Mouse (Mus musculus): ENCODE results near the gene Atg9a. TPM values are rescaled to one million over a fixed set of nuclear protein-coding genes. Genes with fewer than 3 reads are reported as not detected.

Gene Atg9a
- polyA plus RNA-seq, 1 experiment from 2014 or later: 51.3 TPM

GRCm38 (mm10) chr1:75218227-75219001, 26.4 kb upstream of the Atg9a start:
- Histone ChIP-seq H3K4me1 (ENCODE audit: control insufficient read depth, insufficient read depth, low read length) (peaks cover 10% of the 10 kb centered on the region; the same call in 1 of the 2 replicates), H3K27ac (ENCODE audit: low read depth, low read length) (no peak overlapping the region), H3K27me3 (ENCODE audit: control insufficient read depth, insufficient read depth, low read length) (peaks cover 35% of the 10 kb centered on the region), H3K36me3 (ENCODE audit: control insufficient read depth, insufficient read depth, low read length) (peaks cover 16% of the 10 kb centered on the region), H3K9ac (replicated peaks; ENCODE audit: low read depth, low read length) (peak overlapping the region; percentile 28; the same call in 1 of the 2 replicates), H3K4me2 (ENCODE audit: low read depth, low read length) (peak overlapping the region; percentile 78), H3K4me3 (ENCODE audit: low read depth, low read length) (peak overlapping the region; percentile 44), H3K9me3 (ENCODE audit: control insufficient read depth, low read length) (no peaks in the 10 kb centered on the region)
- WGBS: 2% methylated on average over 38 of the region's 38 CpGs
- ATAC-seq (ENCODE audit: low read depth): peak; percentile 72; the same call in 1 of the 2 replicates

GRCm38 (mm10) chr1:75217893-75218226, 25.9 kb upstream of the Atg9a start:
- no peaks in the 10 kb centered on the region for H3K9me3 ChIP-seq (ENCODE audit: control insufficient read depth, low read length)
- peaks cover 32% of the 10 kb centered on the region for H3K27me3 ChIP-seq (ENCODE audit: control insufficient read depth, insufficient read depth, low read length)
- ATAC-seq (ENCODE audit: low read depth): no peak
- peak overlapping the region; percentile 78; the same call in 1 of the 2 replicates for H3K4me2 ChIP-seq (ENCODE audit: low read depth, low read length)
- no peak overlapping the region for H3K4me3 ChIP-seq (ENCODE audit: low read depth, low read length)
- no peak overlapping the region for H3K9ac ChIP-seq (replicated peaks; ENCODE audit: low read depth, low read length)
- 3% methylated on average over 6 of the region's 6 CpGs for WGBS
- peaks cover 18% of the 10 kb centered on the region for H3K36me3 ChIP-seq (ENCODE audit: control insufficient read depth, insufficient read depth, low read length)
- no peak overlapping the region for H3K27ac ChIP-seq (ENCODE audit: low read depth, low read length)
- peaks cover 10% of the 10 kb centered on the region; the same call in 1 of the 2 replicates for H3K4me1 ChIP-seq (ENCODE audit: control insufficient read depth, insufficient read depth, low read length)

GRCm38 (mm10) chr1:75216797-75217585, 25.0 kb upstream of the Atg9a start:
- H3K4me3 ChIP-seq (ENCODE audit: low read depth, low read length): no peak overlapping the region
- no peaks in the 10 kb centered on the region for H3K9me3 ChIP-seq (ENCODE audit: control insufficient read depth, low read length)
- no peak overlapping the region for H3K27ac ChIP-seq (ENCODE audit: low read depth, low read length)
- WGBS: 80% methylated on average over 13 of the region's 13 CpGs
- H3K9ac ChIP-seq (replicated peaks; ENCODE audit: low read depth, low read length): no peak overlapping the region
- no peak overlapping the region for H3K4me2 ChIP-seq (ENCODE audit: low read depth, low read length)
- H3K4me1 ChIP-seq (ENCODE audit: control insufficient read depth, insufficient read depth, low read length): peaks cover 12% of the 10 kb centered on the region
- peaks cover 18% of the 10 kb centered on the region for H3K36me3 ChIP-seq (ENCODE audit: control insufficient read depth, insufficient read depth, low read length)
- no peak for ATAC-seq (ENCODE audit: low read depth)
- peaks cover 32% of the 10 kb centered on the region for H3K27me3 ChIP-seq (ENCODE audit: control insufficient read depth, insufficient read depth, low read length)

- H3K36me3 ChIP-seq (ENCODE audit: control insufficient read depth, insufficient read depth, low read length): peaks cover 18% of the 10 kb centered on the region
- ATAC-seq (ENCODE audit: low read depth): no peak
- peaks cover 26% of the 10 kb centered on the region for H3K27me3 ChIP-seq (ENCODE audit: control insufficient read depth, insufficient read depth, low read length)
- WGBS: 93% methylated on average over 9 of the region's 9 CpGs
- H3K9ac ChIP-seq (replicated peaks; ENCODE audit: low read depth, low read length): no peak overlapping the region
- no peak overlapping the region for H3K27ac ChIP-seq (ENCODE audit: low read depth, low read length)
- no peak overlapping the region for H3K4me2 ChIP-seq (ENCODE audit: low read depth, low read length)
- peaks cover 20% of the 10 kb centered on the region for H3K4me1 ChIP-seq (ENCODE audit: control insufficient read depth, insufficient read depth, low read length)
- no peaks in the 10 kb centered on the region for H3K9me3 ChIP-seq (ENCODE audit: control insufficient read depth, low read length)
- no peak overlapping the region for H3K4me3 ChIP-seq (ENCODE audit: low read depth, low read length)
Measured at GRCm38 (mm10) chr1:75215785-75216184, 23.8 kb upstream of the Atg9a start.

- H3K4me3 ChIP-seq (ENCODE audit: low read depth, low read length): no peak overlapping the region
- peaks cover 19% of the 10 kb centered on the region for H3K27me3 ChIP-seq (ENCODE audit: control insufficient read depth, insufficient read depth, low read length)
- no peak overlapping the region for H3K9ac ChIP-seq (replicated peaks; ENCODE audit: low read depth, low read length)
- peaks cover 18% of the 10 kb centered on the region for H3K36me3 ChIP-seq (ENCODE audit: control insufficient read depth, insufficient read depth, low read length)
- 72% methylated on average over 5 of the region's 5 CpGs for WGBS
- H3K9me3 ChIP-seq (ENCODE audit: control insufficient read depth, low read length): no peaks in the 10 kb centered on the region
- H3K4me2 ChIP-seq (ENCODE audit: low read depth, low read length): no peak overlapping the region
- no peak overlapping the region for H3K27ac ChIP-seq (ENCODE audit: low read depth, low read length)
- no peak for ATAC-seq (ENCODE audit: low read depth)
- H3K4me1 ChIP-seq (ENCODE audit: control insufficient read depth, insufficient read depth, low read length): peaks cover 25% of the 10 kb centered on the region
Measured at GRCm38 (mm10) chr1:75214886-75215285, 22.9 kb upstream of the Atg9a start.

GRCm38 (mm10) chr1:75214442-75214841, 22.4 kb upstream of the Atg9a start:
- Histone ChIP-seq H3K4me1 (ENCODE audit: control insufficient read depth, insufficient read depth, low read length) (peaks cover 25% of the 10 kb centered on the region), H3K27ac (ENCODE audit: low read depth, low read length) (no peak overlapping the region)
- WGBS: 74% methylated on average over 2 of the region's 2 CpGs

GRCm38 (mm10) chr1:75213096-75213495, 21.1 kb upstream of the Atg9a start:
- Histone ChIP-seq H3K4me2 (ENCODE audit: low read depth, low read length) (no peak overlapping the region), H3K4me3 (ENCODE audit: low read depth, low read length) (no peak overlapping the region)
- 90% methylated on average over 7 of the region's 7 CpGs for WGBS

More at GRCm38 (mm10) chr1:75214442-75214841, 22.4 kb upstream of the Atg9a start:
- Histone ChIP-seq H3K4me3 (ENCODE audit: low read depth, low read length) (no peak overlapping the region), H3K36me3 (ENCODE audit: control insufficient read depth, insufficient read depth, low read length) (peaks cover 18% of the 10 kb centered on the region), H3K9ac (replicated peaks; ENCODE audit: low read depth, low read length) (no peak overlapping the region), H3K27me3 (ENCODE audit: control insufficient read depth, insufficient read depth, low read length) (peaks cover 18% of the 10 kb centered on the region), H3K4me2 (ENCODE audit: low read depth, low read length) (no peak overlapping the region), H3K9me3 (ENCODE audit: control insufficient read depth, low read length) (no peaks in the 10 kb centered on the region)
- no peak for ATAC-seq (ENCODE audit: low read depth)

GRCm38 (mm10) chr1:75212542-75212941, 20.5 kb upstream of the Atg9a start:
- Histone ChIP-seq H3K27me3 (ENCODE audit: control insufficient read depth, insufficient read depth, low read length) (peaks cover 8% of the 10 kb centered on the region), H3K4me2 (ENCODE audit: low read depth, low read length) (no peak overlapping the region), H3K9me3 (ENCODE audit: control insufficient read depth, low read length) (no peaks in the 10 kb centered on the region), H3K4me3 (ENCODE audit: low read depth, low read length) (no peak overlapping the region), H3K4me1 (ENCODE audit: control insufficient read depth, insufficient read depth, low read length) (peaks cover 17% of the 10 kb centered on the region; the same call in 1 of the 2 replicates), H3K36me3 (ENCODE audit: control insufficient read depth, insufficient read depth, low read length) (peaks cover 18% of the 10 kb centered on the region), H3K9ac (replicated peaks; ENCODE audit: low read depth, low read length) (no peak overlapping the region), H3K27ac (ENCODE audit: low read depth, low read length) (no peak overlapping the region)
- no peak for ATAC-seq (ENCODE audit: low read depth)
- WGBS: 81% methylated on average over 4 of the region's 4 CpGs

More at GRCm38 (mm10) chr1:75213096-75213495, 21.1 kb upstream of the Atg9a start:
- peaks cover 8% of the 10 kb centered on the region for H3K27me3 ChIP-seq (ENCODE audit: control insufficient read depth, insufficient read depth, low read length)
- H3K9me3 ChIP-seq (ENCODE audit: control insufficient read depth, low read length): no peaks in the 10 kb centered on the region
- ATAC-seq (ENCODE audit: low read depth): no peak
- peaks cover 18% of the 10 kb centered on the region for H3K36me3 ChIP-seq (ENCODE audit: control insufficient read depth, insufficient read depth, low read length)
- H3K9ac ChIP-seq (replicated peaks; ENCODE audit: low read depth, low read length): no peak overlapping the region
- H3K4me1 ChIP-seq (ENCODE audit: control insufficient read depth, insufficient read depth, low read length): peaks cover 17% of the 10 kb centered on the region
- H3K27ac ChIP-seq (ENCODE audit: low read depth, low read length): no peak overlapping the region
